Mouse (Mus musculus) layer of hippocampus, adult 18-20 months (tissue): ENCODE measurements at regions not wholly inside any gene's neighbourhood (a gene's known extent, or its start where the extent isn't known, plus 50 kb on each side); places are given as distances from the start of the nearest gene placed in this dataset.
A peak's percentile ranks its signal among the peaks of the same experiment; 100 is the strongest.

ENCODE experiments used
- DNase-seq, 2 experiments: peaks; one replicate each; pipeline ENCODE4 v3.0.0; 2022; ENCODE audit warnings: low spot score in 2 of 2

DNA sequence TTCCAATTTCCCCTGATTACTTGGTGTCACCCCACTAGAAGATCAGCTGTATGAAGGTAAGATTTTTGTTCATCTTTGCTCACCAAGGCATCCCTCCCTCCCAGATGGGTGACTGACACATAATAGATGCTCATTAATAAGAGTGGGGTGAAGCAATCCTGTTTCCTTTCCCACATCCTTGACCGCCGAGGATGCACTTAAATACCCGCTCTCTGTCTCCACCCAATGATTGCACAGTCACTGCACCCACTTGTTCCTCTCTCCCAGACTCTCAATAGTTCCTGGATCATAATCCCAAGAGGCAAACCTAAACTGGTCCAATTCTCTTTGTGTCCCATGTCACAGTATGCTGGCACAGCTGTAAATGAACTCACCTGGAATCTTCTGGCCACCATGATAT, 86.4 kb upstream of the Ccn6 start:
- DNase-seq: no peak

DNA sequence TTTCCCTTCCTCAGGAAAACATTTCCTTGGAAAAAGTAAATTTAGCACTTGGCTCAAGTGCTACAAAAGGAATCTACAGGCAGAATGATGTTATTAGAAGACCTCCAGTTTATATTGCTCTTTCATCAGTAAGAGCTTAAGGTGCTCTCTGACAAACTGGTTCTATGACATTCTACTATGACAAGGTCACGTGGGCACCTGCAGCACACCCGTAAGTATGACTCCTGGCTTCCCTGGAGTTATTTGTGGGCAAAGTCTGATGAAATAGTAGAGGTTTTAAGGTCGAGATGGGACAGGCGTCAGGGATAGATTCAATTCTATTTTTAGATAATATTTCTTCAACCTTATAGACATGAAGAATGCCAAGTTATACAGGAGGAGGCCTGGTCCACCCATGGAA, 84.9 kb upstream of the Ccn6 start:
- no peak for DNase-seq

DNA sequence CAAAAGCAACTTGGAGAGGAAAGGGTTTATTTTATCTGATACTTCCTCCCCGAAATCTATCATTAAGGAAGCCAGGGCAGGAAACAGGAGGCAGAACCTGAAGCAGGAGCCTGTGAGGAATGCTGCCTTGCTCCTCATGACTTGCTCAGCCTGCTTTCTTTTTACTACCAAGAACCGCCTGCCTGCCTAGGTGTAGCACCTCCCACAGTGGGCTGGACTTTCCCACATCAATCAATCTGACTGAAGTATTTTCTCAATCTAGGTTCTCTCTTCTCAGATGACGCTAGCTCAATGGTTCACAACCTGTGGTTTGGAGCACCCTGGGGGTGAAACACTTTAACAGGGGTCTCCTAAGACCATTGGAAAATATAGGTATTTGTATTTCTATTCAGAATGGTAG, 83.4 kb upstream of the Ccn6 start:
- no peak for DNase-seq

DNA sequence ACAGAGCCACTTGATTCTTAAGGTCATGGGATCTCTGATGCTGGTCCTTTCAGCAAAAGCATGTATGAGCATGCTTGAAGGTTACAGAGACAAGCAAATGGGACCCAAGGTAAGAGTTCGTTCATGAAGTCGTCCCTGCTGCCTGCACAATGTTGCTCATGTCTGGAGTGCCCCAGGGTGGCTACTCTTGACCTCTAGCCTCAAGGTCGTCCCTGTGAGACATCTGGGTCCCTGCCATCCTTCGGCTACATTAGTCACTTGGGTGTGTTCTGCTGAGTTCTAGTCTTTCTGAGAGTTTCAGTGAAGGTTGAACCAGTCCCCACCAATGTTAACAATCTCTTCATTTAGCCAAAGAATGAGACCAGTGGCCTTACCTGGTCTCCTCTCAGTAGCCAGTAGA, 81.5 kb upstream of the Ccn6 start:
- DNase-seq: no peak

DNA sequence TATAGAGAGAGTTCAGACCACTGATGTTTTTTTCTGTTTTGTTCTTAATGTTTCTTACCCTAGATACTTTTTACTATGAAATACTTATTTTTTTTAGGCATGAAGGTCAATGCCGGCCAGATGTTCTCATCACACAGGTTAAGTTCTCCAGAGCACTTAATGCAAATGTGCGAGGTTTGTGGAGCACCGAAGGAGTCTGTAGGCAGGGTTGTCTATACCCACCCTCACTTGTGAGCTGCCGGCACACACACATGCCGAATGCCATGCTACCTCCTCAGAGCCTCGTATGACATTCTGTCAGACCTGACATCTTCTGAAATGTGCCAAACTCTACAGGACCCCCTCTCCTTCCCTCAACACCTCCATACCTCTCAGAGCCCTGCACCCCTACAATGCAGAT, 80.5 kb upstream of the Ccn6 start:
- no peak for DNase-seq

DNA sequence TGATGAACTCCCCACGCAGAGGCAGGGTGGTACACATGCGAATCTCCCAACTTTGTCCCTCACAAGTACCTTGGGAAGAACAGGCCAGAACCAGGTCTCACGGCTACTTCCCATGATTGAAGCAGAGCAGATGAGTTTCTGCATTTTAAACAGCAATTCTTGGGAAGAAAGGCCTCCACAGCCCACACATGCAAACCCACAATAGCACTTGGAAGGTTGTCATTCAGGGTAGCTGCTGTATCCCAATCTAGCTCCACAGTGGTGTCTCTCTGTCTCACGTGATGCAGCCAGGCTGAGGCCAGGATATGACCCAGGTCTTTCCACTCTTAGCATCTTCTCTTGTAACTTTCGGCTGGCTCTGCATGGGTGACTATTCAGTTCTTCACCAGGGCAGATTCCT, 78.8 kb upstream of the Ccn6 start:
- no peak for DNase-seq

DNA sequence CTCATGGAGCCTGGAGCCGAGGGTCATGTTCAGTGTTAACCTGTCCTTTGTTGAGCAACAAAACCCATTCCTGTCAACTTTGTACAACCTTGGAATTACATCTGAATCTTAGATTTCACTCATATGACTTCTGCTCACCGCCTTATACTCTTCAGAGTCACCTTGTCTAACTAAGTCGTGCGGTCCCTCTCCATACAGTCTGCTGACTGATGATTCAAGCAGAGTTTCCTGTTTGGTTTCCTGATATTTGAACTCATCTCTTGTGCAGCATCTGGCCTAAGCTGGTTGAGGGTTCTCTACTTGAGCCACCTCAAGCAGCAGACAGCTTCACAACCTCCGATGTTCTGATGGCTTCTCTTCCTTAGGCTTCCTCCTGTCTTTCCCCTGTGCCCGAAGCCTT, 78.3 kb upstream of the Ccn6 start:
- no peak for DNase-seq

DNA sequence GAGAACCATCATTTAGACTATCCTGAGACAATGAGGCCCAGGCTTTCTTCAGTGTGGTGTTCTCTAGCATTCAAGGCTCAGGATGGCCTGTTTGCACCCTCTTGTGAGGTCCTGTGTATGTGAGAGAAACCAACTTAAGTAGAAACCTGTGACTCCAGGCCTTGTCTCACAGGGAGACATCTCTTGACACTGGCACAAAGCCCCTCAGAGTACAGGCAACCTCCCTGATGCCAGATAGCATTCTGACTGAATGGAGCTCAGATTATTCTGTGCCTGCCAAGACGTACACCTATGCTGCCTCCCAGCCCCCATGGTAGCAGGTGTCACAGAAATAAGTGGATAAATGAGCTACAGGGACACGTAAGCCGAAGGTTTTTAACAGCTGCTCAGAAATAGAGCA, 77.9 kb upstream of the Ccn6 start:
- DNase-seq: no peak

DNA sequence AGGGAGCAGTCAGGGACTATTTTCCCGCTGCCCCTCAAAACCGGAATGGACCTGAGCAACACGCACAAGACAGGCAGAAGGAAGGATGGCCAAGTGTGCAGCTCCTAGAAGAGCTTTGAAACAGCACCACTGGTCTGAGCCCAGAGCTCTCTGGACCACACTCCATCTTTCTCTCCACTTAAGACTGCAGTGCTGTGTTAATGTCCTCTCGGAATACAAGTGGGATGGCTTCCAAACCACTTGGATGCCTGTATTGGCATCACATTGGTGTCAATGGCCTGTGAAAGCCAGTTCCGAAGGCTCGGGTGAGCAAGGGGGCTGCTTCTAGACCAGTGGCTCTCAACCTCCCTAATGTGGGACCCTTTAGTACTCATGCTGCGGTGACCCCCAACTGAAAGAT, 77.4 kb upstream of the Ccn6 start:
- no peak for DNase-seq

DNA sequence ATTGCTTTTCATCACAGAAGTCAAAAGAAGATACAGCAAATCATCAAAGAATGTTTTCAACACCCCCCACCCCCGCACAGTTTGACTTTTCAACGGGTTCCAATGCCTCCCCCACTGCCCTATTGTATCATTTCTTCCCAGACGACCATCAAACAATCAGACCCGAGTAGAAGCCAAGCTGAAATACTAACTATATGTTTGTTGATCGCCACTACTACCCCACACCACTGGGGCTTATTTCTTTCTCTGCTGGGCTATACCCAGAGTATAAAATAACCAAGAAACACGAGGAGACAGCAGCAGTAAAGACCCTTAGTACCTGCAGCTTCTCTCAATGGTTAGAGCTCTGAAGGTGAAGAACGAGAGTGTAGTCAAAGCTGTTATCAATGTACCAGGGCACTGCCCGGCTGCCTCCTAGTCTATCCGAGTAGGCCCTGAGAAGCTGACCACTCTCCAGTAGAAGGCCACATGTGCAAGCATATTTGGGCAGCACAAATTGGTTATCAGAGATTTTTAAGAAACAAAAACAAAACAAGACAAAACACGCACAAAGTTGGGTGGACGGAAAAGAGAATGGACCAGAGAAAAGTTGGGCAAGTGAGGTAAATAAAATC, 76.7 kb upstream of the Ccn6 start:
- DNase-seq: no peak

DNA sequence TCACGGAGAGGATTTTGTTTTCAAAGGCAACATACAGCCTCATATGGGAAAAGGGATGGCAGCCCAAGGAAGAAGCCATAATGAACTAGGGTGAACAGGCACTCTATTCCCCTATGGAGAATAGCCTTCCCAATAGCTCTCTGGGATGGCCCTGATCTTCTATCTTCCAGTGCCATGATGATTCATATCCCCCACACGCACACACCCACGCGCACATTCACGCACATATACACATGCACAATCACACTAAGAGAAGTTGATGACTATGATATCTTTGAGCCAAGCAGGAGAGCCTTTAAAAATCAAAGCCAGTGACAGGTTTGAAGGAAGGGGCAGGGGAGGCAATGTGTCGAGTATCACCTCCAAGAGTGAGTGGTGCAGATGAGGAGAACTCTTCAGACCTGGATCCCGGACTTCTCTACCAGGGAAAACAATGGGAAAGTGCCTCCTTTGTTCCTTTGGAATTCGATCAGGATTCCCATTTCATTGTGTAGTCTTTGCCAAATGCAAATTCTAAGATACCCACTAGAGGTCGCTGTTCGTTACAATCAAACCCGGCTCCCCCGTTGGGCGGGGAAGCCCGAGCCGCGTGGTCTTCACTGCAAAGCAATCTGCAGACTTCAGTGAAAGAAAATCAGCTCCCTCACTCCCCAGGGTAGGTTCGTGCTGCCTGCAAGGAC, 76.0 kb upstream of the Ccn6 start:
- DNase-seq: peak; percentile 64 to 91

DNA sequence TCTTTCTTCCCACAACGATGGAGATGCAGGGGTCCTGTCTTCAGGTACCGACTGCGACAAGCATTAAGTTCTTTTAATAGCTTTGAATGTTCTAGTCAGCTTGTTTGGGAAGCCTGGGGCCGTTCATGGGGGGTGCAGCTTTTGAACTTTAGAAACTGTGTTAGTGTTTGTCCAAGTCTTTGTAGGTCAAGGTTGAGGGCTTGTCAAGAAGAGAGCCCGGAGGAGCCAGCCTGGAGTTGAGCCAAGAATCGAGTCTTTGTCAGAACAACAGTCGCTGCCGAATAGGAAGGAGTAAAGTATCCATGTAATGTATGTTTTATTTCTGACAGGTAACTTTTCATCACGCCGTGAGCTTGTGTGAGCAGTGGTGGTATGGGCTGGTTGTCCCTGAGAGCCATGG, 75.0 kb upstream of the Ccn6 start:
- DNase-seq: no peak

DNA sequence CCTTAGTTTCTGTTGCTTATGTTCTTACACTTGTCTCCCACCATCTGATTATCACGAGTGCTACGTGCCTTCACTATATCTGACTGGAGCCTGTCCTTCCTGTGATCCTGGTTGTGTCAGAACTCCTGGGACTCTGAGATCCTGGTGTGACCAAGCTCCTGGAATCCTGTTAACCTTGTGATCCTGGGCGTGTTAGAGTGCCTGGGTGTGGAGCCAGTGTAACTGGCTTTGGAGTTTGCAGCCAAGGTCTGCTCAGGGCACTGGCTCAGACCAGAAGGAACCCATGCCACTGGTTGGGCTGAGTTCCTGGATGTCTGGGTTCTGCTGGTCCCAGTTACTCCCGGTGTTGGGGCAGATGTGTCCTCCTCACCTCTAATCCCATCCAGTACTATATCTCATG, 74.0 kb upstream of the Ccn6 start:
- DNase-seq: no peak

DNA sequence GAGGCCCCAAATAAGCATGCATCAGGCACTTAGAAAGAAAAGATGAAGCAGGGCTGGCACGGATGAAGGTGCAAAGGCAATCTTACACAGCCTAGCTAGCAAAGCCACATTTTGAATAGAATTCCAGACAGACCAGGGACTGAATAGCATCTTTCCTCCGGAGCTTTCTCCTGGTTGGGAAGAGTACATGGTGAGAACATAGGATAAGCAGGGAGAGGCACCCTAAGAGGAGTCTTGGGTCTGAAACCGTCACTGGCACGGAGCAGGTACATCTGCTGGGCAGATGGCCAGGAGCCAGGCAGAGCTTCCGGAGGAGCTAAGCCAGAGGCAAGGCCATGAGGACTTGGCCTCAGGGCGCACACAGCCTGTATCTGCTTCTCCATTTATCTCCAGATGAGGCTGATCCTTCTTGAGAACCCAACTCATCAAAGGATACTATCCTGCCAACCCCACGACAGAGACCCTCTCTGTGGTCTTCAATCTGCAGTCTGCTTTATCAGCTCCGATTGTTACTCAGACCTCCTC, 70.4 kb upstream of the Ccn6 start:
- no peak for DNase-seq

DNA sequence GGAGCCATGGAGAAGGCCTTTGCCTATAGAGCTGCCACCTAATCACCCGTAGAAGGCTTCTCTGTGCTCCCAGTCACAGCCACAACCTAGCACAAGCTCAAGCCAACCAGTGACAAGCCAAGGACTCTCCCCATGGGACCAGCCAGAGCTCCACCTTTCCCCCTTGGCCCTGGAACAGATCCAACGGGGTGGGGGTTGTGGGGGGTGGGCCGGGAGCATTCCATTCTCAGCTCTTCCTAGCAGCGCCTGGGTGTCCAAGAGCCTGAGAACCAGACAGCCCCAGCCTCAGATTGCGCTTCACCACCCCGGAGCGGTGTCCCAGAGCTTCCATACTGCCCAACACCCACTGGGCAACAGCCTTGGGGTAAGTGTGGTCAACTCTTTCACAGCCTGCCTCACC, 69.6 kb upstream of the Ccn6 start:
- DNase-seq: no peak

DNA sequence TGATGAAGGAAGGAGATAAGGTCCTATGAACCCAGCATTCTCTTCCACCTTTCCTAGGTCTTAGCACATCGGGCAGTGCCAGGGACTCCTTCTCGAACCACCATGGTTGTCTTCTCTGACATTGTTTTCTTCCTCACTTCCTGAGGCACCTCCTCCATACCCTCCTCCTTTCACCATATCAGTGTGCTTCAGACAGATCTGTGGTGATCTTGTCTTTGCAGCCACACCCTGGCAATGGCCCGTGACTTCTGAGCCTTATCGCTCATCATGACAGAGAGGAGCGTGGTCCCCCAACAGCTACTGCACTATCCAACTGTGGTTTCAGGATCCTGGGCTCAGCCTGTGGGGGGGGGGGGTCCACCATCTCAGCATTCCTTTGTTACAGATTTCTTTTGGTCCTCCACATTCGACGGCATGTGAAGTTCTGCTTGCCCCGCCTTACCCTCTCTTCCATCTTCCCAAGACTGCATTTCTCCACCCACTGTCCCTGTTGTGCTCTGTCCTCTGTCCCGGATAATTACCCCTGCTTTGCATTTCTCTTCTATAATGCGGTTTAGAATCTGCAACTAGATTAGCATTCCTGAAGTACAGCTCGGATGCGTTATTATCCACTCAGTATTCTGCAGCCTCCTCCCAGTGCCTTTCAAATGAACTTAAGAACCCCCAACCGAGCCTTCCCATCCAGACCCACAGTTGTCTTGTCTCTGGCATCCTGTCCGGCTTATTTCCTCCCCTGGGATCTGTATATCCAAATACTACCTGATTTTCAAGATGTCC, 67.2 kb upstream of the Ccn6 start:
- DNase-seq: no peak

DNA sequence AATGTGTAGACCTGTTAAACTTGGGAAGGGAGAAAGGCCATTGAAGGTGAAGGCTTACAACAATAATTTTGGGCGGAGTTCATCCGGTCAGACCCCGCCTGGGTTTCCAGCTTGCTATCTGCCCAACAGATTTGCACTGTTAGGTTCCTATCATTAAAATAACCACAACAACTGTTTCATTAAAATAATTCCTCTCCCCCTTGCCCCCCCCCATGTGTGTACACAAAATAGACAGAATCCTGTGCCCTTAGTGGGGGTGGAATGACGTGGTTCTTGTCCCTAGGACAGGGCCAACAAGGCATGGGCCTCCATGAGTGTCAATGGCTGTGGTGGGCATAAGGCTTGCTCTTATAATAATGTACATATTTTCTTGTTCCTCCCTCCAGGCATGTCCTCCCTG, 65.6 kb upstream of the Ccn6 start:
- DNase-seq: no peak

DNA sequence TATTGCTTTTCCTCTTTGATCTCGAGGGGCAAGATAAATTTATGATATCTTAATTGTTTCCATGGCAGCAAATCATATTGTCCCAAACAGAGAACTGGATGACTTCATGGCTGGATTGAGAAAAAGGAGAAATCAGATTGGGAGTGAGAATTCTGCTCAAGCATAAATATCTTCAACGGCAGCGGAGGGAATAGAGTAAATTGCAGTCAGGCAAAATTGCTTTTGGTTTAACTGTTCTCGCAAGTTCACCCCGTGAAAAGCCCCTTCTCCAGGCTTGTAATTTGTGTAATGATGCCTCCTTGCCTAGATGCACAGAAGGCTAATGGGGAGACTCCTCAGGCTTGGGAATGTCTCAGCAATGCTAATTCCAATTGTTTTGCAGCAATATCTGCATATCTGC, 64.4 kb upstream of the Ccn6 start:
- no peak for DNase-seq

DNA sequence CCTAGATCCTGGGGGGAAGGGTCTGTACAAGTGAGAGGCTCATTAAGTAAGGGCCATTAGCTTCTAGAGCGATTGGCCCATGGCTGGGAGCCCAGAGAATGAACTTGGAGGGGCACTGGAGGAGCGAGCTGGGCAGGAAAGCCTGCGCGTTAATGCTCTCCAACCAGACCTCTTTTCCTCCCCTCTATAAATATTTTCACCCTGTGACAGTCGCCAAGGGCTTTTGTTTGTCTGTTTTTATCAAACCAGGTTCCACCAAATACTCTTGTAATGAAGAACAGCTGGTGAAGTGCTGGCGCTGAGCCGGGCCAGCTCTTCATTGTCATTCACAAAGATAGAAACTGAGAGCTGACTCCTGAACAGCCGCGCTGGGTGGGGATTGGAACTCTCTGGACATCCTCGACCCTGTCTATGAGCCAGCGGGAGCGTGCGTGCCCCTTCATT, 63.9 kb upstream of the Ccn6 start:
- no peak for DNase-seq

DNA sequence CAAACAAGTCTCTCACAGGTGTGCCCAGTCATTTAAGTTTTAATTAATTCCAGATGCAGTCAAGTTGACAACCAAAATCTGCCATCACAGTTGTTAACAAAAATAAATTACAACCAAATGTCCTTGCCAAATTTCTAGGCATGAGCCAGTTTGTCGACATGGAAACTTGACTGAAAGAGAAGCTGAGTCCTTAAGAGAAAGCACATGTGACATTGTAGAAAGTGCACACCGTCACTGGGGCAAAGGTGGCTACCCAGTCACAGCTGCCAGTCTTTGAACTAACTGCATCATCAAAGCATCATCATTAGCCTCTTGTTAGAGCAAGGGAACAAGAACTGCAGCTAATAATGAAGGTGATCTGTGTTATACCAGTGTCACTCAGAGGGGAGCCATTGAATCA, 62.9 kb upstream of the Ccn6 start:
- no peak for DNase-seq

DNA sequence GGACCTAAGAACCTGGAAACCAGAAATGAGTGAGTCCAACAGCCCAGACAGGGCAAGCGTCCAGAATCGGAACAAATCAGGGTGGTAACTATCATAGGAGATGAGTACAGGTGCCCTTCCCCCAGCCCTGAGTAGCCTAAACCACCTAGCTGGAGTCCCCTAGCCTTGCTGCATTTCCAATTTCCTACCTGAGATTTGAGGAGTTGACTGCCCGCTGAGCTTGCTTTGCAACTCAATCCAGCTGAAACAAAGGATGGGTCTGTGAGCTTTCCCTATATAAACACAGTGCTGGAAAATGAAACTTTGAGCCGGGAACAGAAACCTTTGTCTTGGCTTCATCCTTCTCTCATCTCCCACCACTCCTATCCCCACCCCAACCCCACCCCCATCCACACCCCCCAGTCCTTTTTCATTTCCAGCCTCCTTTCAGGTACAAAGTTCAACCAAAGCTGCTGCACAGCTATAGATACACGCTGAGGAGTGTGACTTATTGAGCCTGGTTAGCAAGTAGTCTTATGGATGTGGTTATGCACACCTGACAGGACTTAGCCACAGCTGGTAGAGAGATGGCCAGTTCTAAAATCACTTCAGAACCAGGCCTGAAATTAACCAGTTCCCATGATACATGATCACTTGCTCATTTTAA, 61.0 kb upstream of the Ccn6 start:
- DNase-seq: no peak

DNA sequence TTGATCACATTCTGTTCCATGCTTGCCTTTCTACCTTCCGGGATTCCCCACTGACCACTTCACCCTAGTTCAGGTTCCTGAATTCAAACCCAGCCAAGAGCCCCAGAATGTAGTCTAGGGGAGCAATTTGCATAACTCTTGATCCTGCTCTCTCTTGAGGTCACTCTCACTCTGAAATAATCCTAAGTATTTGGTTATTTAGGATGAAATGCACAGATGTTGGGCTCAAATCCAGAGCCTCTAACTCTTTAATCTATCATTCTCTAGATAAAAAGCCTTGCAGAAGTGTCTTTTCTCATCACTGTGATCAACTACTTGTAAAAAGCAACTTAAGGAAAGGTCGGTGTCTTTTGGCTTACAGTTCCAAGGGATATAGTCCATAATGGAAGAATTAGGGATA, 57.4 kb upstream of the Ccn6 start:
- DNase-seq: no peak
